9 mouse cellular contexts compared by ENCODE assay signal in genomic region chr6:124920318-124921085, GRCm38 (mm10). TPM values are rescaled to one million over a fixed set of nuclear protein-coding genes. Genes with fewer than 3 reads are reported as not detected.
DNase-seq lines count a peak whose midpoint lies in the region; ATAC-seq and TF ChIP-seq lines count a peak whose summit lies in the region.
"Had no signal": no experiment of that assay in that cellular context is flagged by ENCODE, and none has a peak within 500 bp of the region (broad histone marks: within the 10 kb centered on the region; RNA-seq: fewer than 3 reads in every experiment).

No protein-coding gene starts in this region.

- H3K4me3 ChIP-seq in ES-Bruce4 (ENCODE audit: low read depth, low read length) = peak overlapping the region; percentile 91
- H3K4me3 ChIP-seq in forebrain, postnatal 0 days (ENCODE audit: low read depth, low read length) = peak overlapping the region; percentile 100; the same call in 1 of the 2 replicates
- no peak overlapping the region for H3K4me3 ChIP-seq in liver, embryonic 14.5 days (ENCODE audit: insufficient read depth in 1 of 2, low read depth in 2 of 2, low read length in 2 of 2)
- H3K4me3 ChIP-seq: erythroblast, embryonic 14.5 days had no signal

- no peak for TF ChIP-seq POLR2A in ES-Bruce4 (IDR thresholded peaks at IDR 0.05; ENCODE audit: insufficient read depth, low read length)

- ATAC-seq in forebrain, postnatal 0 days = no peak
- no peak for ATAC-seq in liver, embryonic 14.5 days (ENCODE audit: insufficient read depth)

- peak; percentile 92 for DNase-seq in heart, adult 11 months
- DNase-seq in heart, postnatal 14 days = no peak
- no peak for DNase-seq in forebrain, postnatal 0 days
- no peak for DNase-seq in liver, embryonic 14.5 days (ENCODE audit: low read depth in 3 of 3, low spot score in 3 of 3)
- DNase-seq in urinary bladder, postnatal 25 days (ENCODE audit: low spot score) = no peak
- no peak for DNase-seq in gastrocnemius, postnatal 25 days
- no peak for DNase-seq in thymus, adult 18-20 months

- no peaks in the 10 kb centered on the region for H3K36me3 ChIP-seq in ES-Bruce4 (ENCODE audit: control insufficient read depth, insufficient read depth, low read length, poor library complexity, severe bottlenecking)
- no peaks in the 10 kb centered on the region; the same call in 1 of the 2 replicates for H3K36me3 ChIP-seq in forebrain, postnatal 0 days (ENCODE audit: insufficient read depth)
- no peaks in the 10 kb centered on the region for H3K36me3 ChIP-seq in liver, embryonic 14.5 days (replicated peaks; ENCODE audit: control insufficient read depth, insufficient read depth, low read depth)

- no peak for TF ChIP-seq EP300 in ES-Bruce4 (IDR thresholded peaks at IDR 0.05; ENCODE audit: insufficient read depth, low read depth, low read length)
- TF ChIP-seq EP300 in liver, embryonic 14.5 days (IDR thresholded peaks at IDR 0.05; ENCODE audit: low read depth) = no peak

- no peaks in the 10 kb centered on the region for H3K9me3 ChIP-seq in ES-Bruce4 (replicated peaks; ENCODE audit: control insufficient read depth, insufficient read depth, low read length, poor library complexity, severe bottlenecking)
- H3K9me3 ChIP-seq in forebrain, postnatal 0 days (ENCODE audit: low read length) = no peaks in the 10 kb centered on the region
- no peaks in the 10 kb centered on the region for H3K9me3 ChIP-seq in liver, embryonic 14.5 days (ENCODE audit: control insufficient read depth, low read length)

- WGBS in forebrain, postnatal 0 days = 26% methylated on average over 9 of the region's 9 CpGs
- 31% methylated on average over 9 of the region's 9 CpGs for WGBS in liver, embryonic 14.5 days (ENCODE audit: insufficient replicate concordance)

- no peaks in the 10 kb centered on the region for H3K27me3 ChIP-seq in ES-Bruce4 (ENCODE audit: control insufficient read depth, insufficient read depth, low read length, poor library complexity, severe bottlenecking)
- no peaks in the 10 kb centered on the region for H3K27me3 ChIP-seq in forebrain, postnatal 0 days (ENCODE audit: insufficient read depth, low read length)
- peaks cover 53% of the 10 kb centered on the region for H3K27me3 ChIP-seq in liver, embryonic 14.5 days (ENCODE audit: control insufficient read depth, insufficient read depth, low read length)

- TF ChIP-seq CTCF in ES-Bruce4 (IDR thresholded peaks at IDR 0.05; ENCODE audit: low read depth, low read length) = no peak
- no peak for TF ChIP-seq CTCF in forebrain, postnatal 0 days (IDR thresholded peaks at IDR 0.05; ENCODE audit: low read depth)
- TF ChIP-seq CTCF in liver, embryonic 14.5 days (IDR thresholded peaks at IDR 0.05; ENCODE audit: low read depth) = no peak

- peak overlapping the region; percentile 96 for H3K4me2 ChIP-seq in forebrain, postnatal 0 days (ENCODE audit: low read depth)
- 0 out of 2 replicates have a peak overlapping the region, but pooled peaks have one; percentile 20 for H3K4me2 ChIP-seq in liver, embryonic 14.5 days (ENCODE audit: low read depth)

- H3K9ac ChIP-seq in ES-Bruce4 (ENCODE audit: low read depth, poor library complexity, severe bottlenecking) = peak overlapping the region; percentile 81
- H3K9ac ChIP-seq in forebrain, postnatal 0 days = peak overlapping the region; percentile 45
- H3K9ac ChIP-seq in liver, embryonic 14.5 days (replicated peaks) = no peak overlapping the region

- no peaks in the 10 kb centered on the region for H3K4me1 ChIP-seq in ES-Bruce4 (ENCODE audit: control insufficient read depth, insufficient read depth, low read length)
- peaks cover 15% of the 10 kb centered on the region; the same call in 1 of the 2 replicates for H3K4me1 ChIP-seq in forebrain, postnatal 0 days (ENCODE audit: insufficient read depth)
- peaks cover 0 to 11% of the 10 kb centered on the region in 2 experiments; a peak in 2 of 4 replicates for H3K4me1 ChIP-seq in liver, embryonic 14.5 days (replicated peaks; ENCODE audit: control insufficient read depth in 2 of 2, insufficient read depth in 2 of 2, low read length in 1 of 2)

- peak overlapping the region; percentile 97 for H3K27ac ChIP-seq in ES-Bruce4 (ENCODE audit: insufficient read depth, low read length)
- H3K27ac ChIP-seq in forebrain, postnatal 0 days (ENCODE audit: low read depth, low read length) = peak overlapping the region; percentile 100
- H3K27ac ChIP-seq in liver, embryonic 14.5 days = no peak overlapping the region

- intact Hi-C loops in heart, postnatal 14 days (cut with DNase I) = no loop called here

RNA-seq across cellular contexts. Expression of gene Ptms, which starts 0.6 kb away (rescaled TPM):
- 100 to 1,000 TPM; 369 to 378 TPM for total RNA-seq in heart, postnatal 14 days (2021)
- polyA plus RNA-seq in ES-Bruce4 (2011; ENCODE audit: insufficient read depth, insufficient read length, low read depth, missing spikeins) = 382 and 383 TPM in 2 replicates
- 722 and 784 TPM in 2 replicates for total RNA-seq in forebrain, postnatal 0 days (2014; rRNA removed)
- polyA plus RNA-seq in forebrain, postnatal 0 days (2015; fragmentation: Nextera tagmentation; extraction: Ambion mirVana) = 1,090 and 1,099 TPM in 2 replicates
- 109 and 131 TPM in 2 replicates for polyA plus RNA-seq in liver, embryonic 14.5 days (2012; rRNA removed)
- polyA plus RNA-seq in liver, embryonic 14.5 days (2014; fragmentation: Nextera tagmentation; extraction: Ambion mirVana) = 29.7 and 39.7 TPM in 2 replicates
- total RNA-seq in gastrocnemius, postnatal 25 days (2021) = 100 to 1,000 TPM; 126 to 152 TPM

RNA-seq across cellular contexts. Expression of gene Lag3, which starts 9.0 kb away (rescaled TPM):
- under 1 TPM; 0.62 to 0.80 TPM for total RNA-seq in heart, postnatal 14 days (2021)
- polyA plus RNA-seq in ES-Bruce4 (2011; ENCODE audit: insufficient read depth, insufficient read length, low read depth, missing spikeins) = 4.0 and 5.9 TPM in 2 replicates
- total RNA-seq in forebrain, postnatal 0 days (2014; rRNA removed) = 1.9 and 2.4 TPM in 2 replicates
- 2.6 and 3.9 TPM in 2 replicates for polyA plus RNA-seq in forebrain, postnatal 0 days (2015; fragmentation: Nextera tagmentation; extraction: Ambion mirVana)
- polyA plus RNA-seq in liver, embryonic 14.5 days (2012; rRNA removed) = 0.10 and 0.11 TPM in 2 replicates
- polyA plus RNA-seq in liver, embryonic 14.5 days (2014; fragmentation: Nextera tagmentation; extraction: Ambion mirVana) = 0.17 TPM in 1 of 2 replicates, not detected in the other
- total RNA-seq in gastrocnemius, postnatal 25 days (2021) = under 1 TPM in 1 of 2 experiments, not detected in 1; 0.51 TPM
- polyA plus RNA-seq: erythroblast, embryonic 14.5 days had no signal

RNA-seq across cellular contexts. Expression of gene Mlf2, which starts 10.7 kb away (rescaled TPM):
- 100 to 1,000 TPM; 214 to 217 TPM for total RNA-seq in heart, postnatal 14 days (2021)
- polyA plus RNA-seq in ES-Bruce4 (2011; ENCODE audit: insufficient read depth, insufficient read length, low read depth, missing spikeins) = 263 and 294 TPM in 2 replicates
- total RNA-seq in forebrain, postnatal 0 days (2014; rRNA removed) = 432 and 471 TPM in 2 replicates
- 665 and 718 TPM in 2 replicates for polyA plus RNA-seq in forebrain, postnatal 0 days (2015; fragmentation: Nextera tagmentation; extraction: Ambion mirVana)
- 85.0 and 96.5 TPM in 2 replicates for polyA plus RNA-seq in liver, embryonic 14.5 days (2012; rRNA removed)
- 98.1 and 116 TPM in 2 replicates for polyA plus RNA-seq in liver, embryonic 14.5 days (2014; fragmentation: Nextera tagmentation; extraction: Ambion mirVana)
- 100 to 1,000 TPM; 207 to 210 TPM for total RNA-seq in gastrocnemius, postnatal 25 days (2021)

RNA-seq across cellular contexts. Expression of gene Cd4, which starts 32.5 kb away (rescaled TPM):
- total RNA-seq in heart, postnatal 14 days (2021) = 10 to 100 TPM in 1 of 2 experiments, 1 to 10 TPM in 1; 1.2 to 12.3 TPM
- not detected in 2 replicates for polyA plus RNA-seq in ES-Bruce4 (2011; ENCODE audit: insufficient read depth, insufficient read length, low read depth, missing spikeins)
- total RNA-seq in forebrain, postnatal 0 days (2014; rRNA removed) = 0.57 and 0.69 TPM in 2 replicates
- polyA plus RNA-seq in forebrain, postnatal 0 days (2015; fragmentation: Nextera tagmentation; extraction: Ambion mirVana) = 0.25 and 0.72 TPM in 2 replicates
- polyA plus RNA-seq in liver, embryonic 14.5 days (2012; rRNA removed) = 0.07 and 0.10 TPM in 2 replicates
- polyA plus RNA-seq in liver, embryonic 14.5 days (2014; fragmentation: Nextera tagmentation; extraction: Ambion mirVana) = 0.03 TPM in 1 of 2 replicates, not detected in the other
- 1 to 10 TPM in 1 of 2 experiments, not detected in 1; 1.2 TPM for total RNA-seq in gastrocnemius, postnatal 25 days (2021)
- polyA plus RNA-seq: erythroblast, embryonic 14.5 days had no signal

RNA-seq across cellular contexts. Expression of gene Cops7a, which starts 44.8 kb away (rescaled TPM):
- total RNA-seq in heart, postnatal 14 days (2021) = 10 to 100 TPM; 90.1 to 99.6 TPM
- polyA plus RNA-seq in ES-Bruce4 (2011; ENCODE audit: insufficient read depth, insufficient read length, low read depth, missing spikeins) = 145 and 154 TPM in 2 replicates
- 82.4 and 117 TPM in 2 replicates for total RNA-seq in forebrain, postnatal 0 days (2014; rRNA removed)
- 87.8 and 93.0 TPM in 2 replicates for polyA plus RNA-seq in forebrain, postnatal 0 days (2015; fragmentation: Nextera tagmentation; extraction: Ambion mirVana)
- 57.8 and 62.6 TPM in 2 replicates for polyA plus RNA-seq in liver, embryonic 14.5 days (2012; rRNA removed)
- 51.5 and 52.6 TPM in 2 replicates for polyA plus RNA-seq in liver, embryonic 14.5 days (2014; fragmentation: Nextera tagmentation; extraction: Ambion mirVana)
- total RNA-seq in gastrocnemius, postnatal 25 days (2021) = 10 to 100 TPM; 96.2 to 99.0 TPM

Comparison
In these comparisons a context has a peak if more than half of its experiments do, and no peak if none do; other contexts are left out.
1. H3K4me3 ChIP-seq: peak in ES-Bruce4 (single experiment) and forebrain, postnatal 0 days (single experiment); none in liver, embryonic 14.5 days (0 of 2).